Mouse (Mus musculus): ENCODE measurements around the gene Abcg4.
"Not testable (repeated sequence)": the region's sequence is repeated elsewhere in the genome, so short reads cannot be mapped to it uniquely, and the experiment has no call there.

Gene Abcg4

GRCm38 (mm10) chr9:44288076-44288958 is at the start of gene Abcg4:
Gene Abcg4, minus strand, starts transcription at chr9:44288615.
- peak; percentile 92 for DNase-seq

DNA sequence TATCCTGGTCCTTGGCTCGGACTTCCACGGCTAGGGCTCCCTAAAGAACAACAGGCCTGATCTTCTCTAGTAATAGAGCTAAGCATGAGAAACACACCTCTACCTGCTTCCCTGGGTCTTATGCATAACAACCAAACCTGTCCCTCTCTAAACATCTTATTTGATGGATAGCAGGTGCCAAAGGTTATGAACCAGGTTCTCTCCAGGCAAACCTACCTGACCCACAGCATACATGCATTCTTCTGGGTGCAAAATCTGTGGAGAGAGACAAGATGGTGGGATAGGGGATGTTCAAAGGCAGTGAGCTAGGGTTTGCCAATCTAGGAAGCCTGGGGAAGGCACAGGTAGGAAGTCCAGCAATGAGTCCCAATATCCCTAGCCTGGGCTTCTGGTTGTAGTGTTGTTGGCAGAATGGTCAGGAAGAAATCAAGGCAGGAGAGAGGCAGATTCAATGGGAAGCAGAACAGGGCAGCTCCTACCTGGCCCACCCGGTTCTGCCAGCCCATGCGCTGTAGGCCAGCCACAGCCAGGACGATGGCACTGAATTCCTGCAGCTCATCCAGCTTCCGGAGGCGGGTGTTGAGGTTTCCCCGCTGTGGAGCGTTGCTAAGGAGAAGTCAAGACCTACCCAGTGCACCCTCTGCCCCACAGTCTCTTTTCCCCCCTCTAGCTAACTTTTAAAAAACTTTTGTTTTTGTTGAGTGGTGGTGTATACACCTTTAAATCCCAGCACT is 49.2 kb upstream of the Abcg4 start:
- DNase-seq: no peak

- DNase-seq: no peak
Observed at GRCm38 (mm10) chr9:44336964-44337363, 48.5 kb upstream of the Abcg4 start.

- DNase-seq: not testable (repeated sequence)
Observed at GRCm38 (mm10) chr9:44336513-44336912, 48.1 kb upstream of the Abcg4 start.

DNA sequence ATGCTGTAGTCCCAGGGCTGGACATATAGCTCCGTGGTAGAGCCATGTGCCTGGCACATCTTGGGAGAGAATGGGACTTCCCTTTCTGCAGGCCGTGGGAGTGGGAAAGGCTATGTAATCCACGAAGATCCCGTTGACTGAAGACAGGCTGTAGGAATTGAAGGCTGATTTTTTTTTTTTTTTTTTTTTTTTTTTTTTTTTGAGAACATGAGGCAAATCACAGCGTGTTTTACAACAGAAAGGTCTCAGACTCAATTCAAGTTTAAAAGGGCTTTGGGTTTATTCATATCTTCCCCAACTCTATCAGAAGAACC is 47.6 kb upstream of the Abcg4 start:
- no peak for DNase-seq

DNA sequence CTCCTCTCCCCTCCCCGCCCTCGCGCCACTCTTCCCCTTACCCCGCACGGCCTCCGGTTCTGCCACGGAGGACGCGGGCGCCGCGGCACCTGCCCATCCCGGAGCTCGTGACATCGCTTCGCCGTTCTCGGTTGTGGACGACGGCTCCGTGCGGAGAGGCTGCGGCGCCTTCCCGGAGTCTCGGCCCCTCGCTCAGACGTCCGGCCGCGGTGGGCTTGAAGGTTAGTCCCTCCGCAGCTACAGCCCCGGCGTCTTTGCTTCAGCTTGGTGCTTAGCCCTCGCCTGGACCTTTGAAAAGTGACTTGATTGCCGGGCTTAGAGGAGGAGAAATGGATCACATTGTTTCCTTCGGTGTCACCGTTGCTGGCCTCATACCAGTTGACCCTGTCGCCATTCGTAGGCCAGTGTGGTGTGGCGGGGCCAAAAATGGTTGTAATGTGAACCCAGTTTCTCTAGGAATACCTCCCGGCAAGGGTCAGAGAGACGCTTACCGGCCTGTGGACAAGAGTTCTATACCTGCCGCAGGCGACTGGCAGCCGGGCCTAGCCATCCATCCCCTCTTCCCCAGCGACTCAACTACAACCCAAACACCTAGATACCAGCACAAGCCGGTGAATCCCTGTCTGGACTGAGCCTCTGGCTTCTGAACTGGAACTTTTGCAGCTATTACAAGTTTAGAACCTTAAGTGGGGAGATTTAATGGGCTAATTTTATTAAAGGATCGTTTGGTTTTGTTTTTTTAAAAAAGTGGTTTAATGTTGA is 47.1 kb upstream of the Abcg4 start:
- peak; percentile 93 for DNase-seq

GRCm38 (mm10) chr9:44334396-44335330 is 46.2 kb upstream of the Abcg4 start, which contains the start of gene H2afx:
Gene H2afx, plus strand, starts transcription at chr9:44334694.
- peak; percentile 100 for DNase-seq

DNA sequence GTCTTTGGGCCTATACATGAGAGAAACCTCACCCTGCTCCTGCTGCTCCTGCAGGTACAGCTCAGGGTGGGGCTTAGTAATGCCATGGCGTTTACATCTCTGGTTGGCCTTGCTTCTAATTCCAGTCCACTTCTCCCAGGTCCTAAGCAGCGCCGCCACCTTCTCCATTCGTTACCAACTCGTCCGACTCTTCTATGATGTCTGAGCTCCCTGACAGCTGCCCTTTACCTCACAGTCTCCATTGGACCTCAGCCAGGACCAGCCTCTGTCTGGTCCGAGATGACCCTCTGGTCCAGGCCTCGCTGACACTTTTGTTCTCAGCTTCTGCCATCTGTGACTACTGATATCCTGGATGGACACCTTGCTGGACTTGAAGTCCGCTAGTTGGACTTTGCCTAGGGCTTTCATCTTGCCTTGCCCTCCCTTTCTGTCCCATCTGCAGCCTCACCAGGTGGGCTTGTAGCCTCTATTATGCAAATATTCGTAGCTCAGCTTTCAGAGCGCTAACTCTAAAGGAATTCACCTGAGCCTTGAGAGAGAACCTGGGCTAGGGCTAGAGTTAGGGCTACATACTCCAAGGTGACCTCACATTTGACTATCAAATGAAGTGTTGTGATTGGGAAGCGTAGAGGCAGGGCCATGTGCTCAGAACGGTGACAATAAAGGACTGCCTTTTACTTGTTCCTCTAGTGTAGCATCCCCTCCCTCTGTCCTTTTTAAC is 44.7 kb upstream of the Abcg4 start:
- no peak for DNase-seq

DNA sequence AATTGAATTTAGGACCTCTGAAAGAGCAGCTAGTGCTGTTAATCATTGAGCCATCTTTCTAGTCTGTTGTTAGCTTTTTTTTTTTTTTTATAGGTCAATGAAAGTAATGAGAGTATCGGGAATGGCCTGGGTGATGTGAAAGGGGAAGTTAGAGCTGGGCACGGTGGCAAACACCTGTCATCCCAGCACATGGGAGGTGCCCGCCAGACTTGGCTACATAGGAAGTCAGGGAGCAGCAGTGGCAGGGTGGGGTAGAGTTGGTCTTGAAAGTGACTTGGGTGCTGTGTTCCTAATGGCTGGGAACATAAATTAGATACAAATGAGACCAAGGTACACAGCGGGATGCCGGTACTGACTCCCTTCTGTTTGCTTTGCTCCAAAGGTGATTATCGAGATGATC is 42.3 kb upstream of the Abcg4 start:
- DNase-seq: no peak

- DNase-seq: no peak
Observed at GRCm38 (mm10) chr9:44327926-44328325, 39.5 kb upstream of the Abcg4 start.

GRCm38 (mm10) chr9:44327064-44327711 is 38.8 kb upstream of the Abcg4 start:
- peak; percentile 98 for DNase-seq

- peak; percentile 99 for DNase-seq
Observed at GRCm38 (mm10) chr9:44326371-44327063, 38.1 kb upstream of the Abcg4 start.

GRCm38 (mm10) chr9:44325768-44326370 is 37.5 kb upstream of the Abcg4 start, which contains the start of gene Dpagt1:
Gene Dpagt1, plus strand, starts transcription at chr9:44326019.
- no peak for DNase-seq

DNA sequence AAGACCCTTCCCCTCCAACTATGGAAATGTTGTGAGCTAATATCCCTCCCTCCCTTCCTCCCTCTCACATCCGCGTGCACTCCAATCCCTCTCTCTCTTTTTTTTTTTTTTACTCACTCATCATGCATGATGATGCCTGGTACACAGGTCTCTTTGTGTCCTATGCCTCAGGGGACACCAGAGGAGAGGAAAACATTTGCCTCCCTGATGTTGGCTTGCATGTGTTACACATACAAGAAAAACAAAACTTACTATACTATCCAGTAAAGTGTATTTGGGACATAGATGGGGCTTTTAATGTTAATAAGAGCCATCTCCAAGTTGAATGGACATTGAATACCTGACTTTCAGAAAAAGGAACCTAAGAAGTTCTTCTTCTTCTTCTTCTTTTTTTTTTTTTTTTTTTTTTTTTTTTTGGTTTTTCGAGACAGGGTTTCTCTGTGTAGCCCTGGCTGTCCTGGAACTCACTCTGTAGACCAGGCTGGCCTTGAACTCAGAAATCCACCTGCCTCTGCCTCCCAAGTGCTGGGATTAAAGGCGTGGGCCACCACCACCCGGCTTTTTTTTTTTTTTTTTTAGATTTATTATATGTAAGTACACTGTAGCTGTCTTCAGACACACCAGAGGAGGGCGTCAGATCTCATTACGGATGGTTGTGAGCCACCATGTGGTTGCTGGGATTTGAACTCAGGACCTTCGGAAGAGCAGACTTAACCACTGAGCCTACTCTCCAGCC is 36.8 kb upstream of the Abcg4 start:
- DNase-seq: not testable (repeated sequence)

DNA sequence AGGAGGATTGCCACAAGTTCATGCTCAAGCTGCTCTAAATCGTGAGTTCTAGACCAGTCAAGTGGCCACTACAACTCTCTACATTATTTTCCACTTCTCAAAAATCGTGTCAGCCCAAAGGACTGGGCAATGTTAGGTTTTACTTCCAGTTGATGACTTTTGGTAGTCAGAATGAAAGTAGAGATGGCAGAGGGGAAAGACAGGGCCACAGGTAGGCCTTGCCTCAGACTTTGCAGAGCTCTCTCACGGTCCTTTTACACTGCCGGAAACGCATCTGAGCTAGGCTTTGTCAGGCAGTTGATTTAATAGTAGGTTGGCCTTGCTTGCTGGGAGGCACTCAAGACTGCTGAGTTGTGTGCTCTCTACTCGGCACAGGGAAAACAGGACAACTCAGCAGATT is 35.7 kb upstream of the Abcg4 start:
- no peak for DNase-seq

GRCm38 (mm10) chr9:44323656-44324055 is 35.2 kb upstream of the Abcg4 start:
- DNase-seq: not testable (repeated sequence)

DNA sequence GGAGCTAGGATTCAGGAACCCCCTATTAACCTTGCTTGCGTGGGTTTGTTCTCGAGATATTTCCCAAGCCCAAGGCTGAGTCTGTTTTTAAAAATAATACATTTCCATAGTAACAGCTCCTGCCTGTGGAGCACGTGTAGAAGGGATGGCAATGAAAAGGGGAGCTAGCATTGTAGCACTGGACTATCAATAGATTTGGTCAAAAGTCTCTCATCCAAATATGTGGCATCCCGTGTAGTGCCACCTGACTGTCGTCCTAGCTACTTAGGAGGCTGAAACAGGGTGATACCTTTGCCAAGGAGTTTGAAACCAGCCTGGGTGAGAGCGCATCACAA is 32.4 kb upstream of the Abcg4 start:
- no peak for DNase-seq

- DNase-seq: peak; percentile 99
Observed at GRCm38 (mm10) chr9:44319887-44320798, 31.7 kb upstream of the Abcg4 start, which contains the start of gene C2cd2l. Gene C2cd2l, minus strand, starts transcription at chr9:44320285.

Measured in heart, adult 11 months (tissue).